Mouse (Mus musculus) myocyte (in vitro differentiated cells): Measurements from ENCODE around the gene Natd1. TPM values are rescaled to one million over a fixed set of nuclear protein-coding genes. Genes with fewer than 3 reads are reported as not detected.

Source experiments
- H3K27me3 ChIP-seq: one replicate; pipeline ENCODE4 v1.6.1; 2011; ENCODE audit not compliant: control insufficient read depth, insufficient read depth, insufficient read length
- H3K36me3 ChIP-seq: one replicate; pipeline ENCODE4 v1.6.1; 2011; ENCODE audit not compliant: control insufficient read depth, insufficient read depth
- H3K4me2 ChIP-seq: one replicate; pipeline ENCODE4 v1.6.1; 2011; ENCODE audit warnings: low read depth, control low read depth
- H3K4me3 ChIP-seq: one replicate; pipeline ENCODE4 v1.5.1; 2011; ENCODE audit warnings: mild to moderate bottlenecking, control low read depth, moderate library complexity
- H3K79me2 ChIP-seq: one replicate; pipeline ENCODE4 v1.6.1; 2011; ENCODE audit not compliant: control insufficient read depth, insufficient read depth
- H3ac ChIP-seq: one replicate; pipeline ENCODE4 v1.6.1; 2011; ENCODE audit not compliant: control insufficient read depth, insufficient read length
- CEBPB ChIP-seq: IDR thresholded peaks from 2 replicates; pipeline ENCODE4 v1.6.1; 2011; ENCODE audit warnings: mild to moderate bottlenecking, moderate library complexity; ENCODE audit not compliant: poor library complexity, insufficient read depth, severe bottlenecking
- E2F4 ChIP-seq: IDR thresholded peaks from one replicate; pipeline ENCODE4 v1.6.1; 2011; ENCODE audit warnings: mild to moderate bottlenecking, control low read depth, moderate library complexity; ENCODE audit not compliant: insufficient read depth
- MAX ChIP-seq: IDR thresholded peaks from one replicate; pipeline ENCODE4 v1.6.1; 2011; ENCODE audit warnings: low read depth, mild to moderate bottlenecking, control low read depth
- MYOD1 ChIP-seq, 3 experiments: IDR thresholded peaks; one replicate each; pipeline ENCODE4 v1.6.1; 2011; ENCODE audit warnings: control low read depth in 2 of 3, low read depth in 2 of 3, mild to moderate bottlenecking in 2 of 3, moderate library complexity in 1 of 3; ENCODE audit not compliant: insufficient read length in 2 of 3, control insufficient read depth in 1 of 3
- MYOG ChIP-seq, 3 experiments: IDR thresholded peaks; one replicate each; pipeline ENCODE4 v1.6.1; 2011; ENCODE audit warnings: control low read depth in 2 of 3, low read depth in 2 of 3, mild to moderate bottlenecking in 2 of 3; ENCODE audit not compliant: insufficient read length in 2 of 3, control insufficient read depth in 1 of 3, insufficient read depth in 1 of 3
- POLR2A ChIP-seq: IDR thresholded peaks from one replicate; pipeline ENCODE4 v1.6.1; 2011; ENCODE audit warnings: low read depth, mild to moderate bottlenecking, control low read depth, moderate library complexity; ENCODE audit not compliant: insufficient read length
- POLR2AphosphoS2 ChIP-seq: IDR thresholded peaks from one replicate; pipeline ENCODE4 v1.6.1; 2011; ENCODE audit warnings: low read depth, control low read depth; ENCODE audit not compliant: insufficient read length
- REST ChIP-seq: IDR thresholded peaks from one replicate; pipeline ENCODE4 v1.6.1; 2011; ENCODE audit warnings: mild to moderate bottlenecking, control low read depth, moderate library complexity; ENCODE audit not compliant: insufficient read depth, insufficient read length
- SRF ChIP-seq: IDR thresholded peaks from one replicate; pipeline ENCODE4 v1.6.1; 2011; ENCODE audit warnings: low read depth; ENCODE audit not compliant: control insufficient read depth, insufficient read length
- TCF12 ChIP-seq: IDR thresholded peaks from one replicate; pipeline ENCODE4 v1.6.1; 2011; ENCODE audit warnings: mild to moderate bottlenecking, control low read depth; ENCODE audit not compliant: poor library complexity, insufficient read depth, severe bottlenecking
- TCF3 ChIP-seq: IDR thresholded peaks from one replicate; pipeline ENCODE4 v1.6.1; 2011; ENCODE audit warnings: low read depth, control low read depth; ENCODE audit not compliant: insufficient read length
- USF1 ChIP-seq: IDR thresholded peaks from one replicate; pipeline ENCODE4 v1.6.1; 2011; ENCODE audit warnings: low read depth, mild to moderate bottlenecking, control low read depth, moderate library complexity
- polyA plus RNA-seq: library from polyadenylated mRNA; unstranded; fragments of >200 nt; fragmentation: generic; extraction: Trizol; gene quantifications from one replicate; pipeline ENCODE4 v1.2.1, GENCODE M21; 2012; ENCODE audit warnings: missing spikeins

Gene Natd1
- polyA plus RNA-seq, 1 experiment = 20.0 TPM

GRCm38 (mm10) chr11:60906449-60906848, 8.1 kb downstream of the Natd1 start:
- no peak overlapping the region for H3K4me3 ChIP-seq
- peaks cover under 1% of the 10 kb centered on the region for H3K79me2 ChIP-seq
- TF ChIP-seq POLR2A (no peak), USF1 (no peak), POLR2AphosphoS2 (no peak), MYOD1 (IDR thresholded peaks at IDR 0.05; ENCODE audit: control insufficient read depth in 1 of 3, insufficient read length in 2 of 3, low read depth in 2 of 3) (no peak), TCF3 (no peak), E2F4 (no peak), MYOG (IDR thresholded peaks at IDR 0.05; ENCODE audit: control insufficient read depth in 1 of 3, insufficient read depth in 1 of 3, insufficient read length in 2 of 3, low read depth in 2 of 3) (no peak), REST (no peak), CEBPB (no peak), TCF12 (no peak), SRF (no peak), MAX (no peak)
- no peak overlapping the region for H3K4me2 ChIP-seq
- H3K36me3 ChIP-seq = peaks cover 12% of the 10 kb centered on the region
- H3K27me3 ChIP-seq = no peaks in the 10 kb centered on the region
- H3ac ChIP-seq = no peak overlapping the region

GRCm38 (mm10) chr11:60905407-60906120, 9.0 kb downstream of the Natd1 start:
- H3K4me2 ChIP-seq = no peak overlapping the region
- no peak overlapping the region for H3K4me3 ChIP-seq
- no peaks in the 10 kb centered on the region for H3K27me3 ChIP-seq
- H3ac ChIP-seq = no peak overlapping the region
- no peak for TF ChIP-seq E2F4
- H3K79me2 ChIP-seq = no peaks in the 10 kb centered on the region
- peaks cover 12% of the 10 kb centered on the region for H3K36me3 ChIP-seq

GRCm38 (mm10) chr11:60903661-60904061, 10.9 kb downstream of the Natd1 start:
- H3ac ChIP-seq = no peak overlapping the region
- no peaks in the 10 kb centered on the region for H3K79me2 ChIP-seq
- peaks cover 12% of the 10 kb centered on the region for H3K36me3 ChIP-seq
- H3K27me3 ChIP-seq = no peaks in the 10 kb centered on the region
- TF ChIP-seq MAX (no peak), E2F4 (no peak), REST (no peak), POLR2AphosphoS2 (no peak), TCF3 (no peak), TCF12 (no peak), USF1 (no peak), MYOD1 (IDR thresholded peaks at IDR 0.05; ENCODE audit: control insufficient read depth in 1 of 3, insufficient read length in 2 of 3, low read depth in 2 of 3) (no peak), SRF (no peak), MYOG (IDR thresholded peaks at IDR 0.05; ENCODE audit: control insufficient read depth in 1 of 3, insufficient read depth in 1 of 3, insufficient read length in 2 of 3, low read depth in 2 of 3) (no peak), CEBPB (no peak), POLR2A (no peak)
- H3K4me3 ChIP-seq = no peak overlapping the region
- no peak overlapping the region for H3K4me2 ChIP-seq

GRCm38 (mm10) chr11:60902486-60902885, 12.1 kb downstream of the Natd1 start:
- Histone ChIP-seq H3K27me3 (no peaks in the 10 kb centered on the region), H3K4me2 (no peak overlapping the region)
- TF ChIP-seq CEBPB = no peak
- no peak for TF ChIP-seq SRF
- no peak for TF ChIP-seq REST
- no peak for TF ChIP-seq TCF12
- no peak for TF ChIP-seq USF1
- no peak for TF ChIP-seq E2F4
- TF ChIP-seq MYOD1 (IDR thresholded peaks at IDR 0.05; ENCODE audit: control insufficient read depth in 1 of 3, insufficient read length in 2 of 3, low read depth in 2 of 3) = no peak
- TF ChIP-seq TCF3 = no peak
- TF ChIP-seq POLR2AphosphoS2 = no peak
- TF ChIP-seq MAX = no peak
- no peak for TF ChIP-seq POLR2A
- no peak for TF ChIP-seq MYOG (IDR thresholded peaks at IDR 0.05; ENCODE audit: control insufficient read depth in 1 of 3, insufficient read depth in 1 of 3, insufficient read length in 2 of 3, low read depth in 2 of 3)

GRCm38 (mm10) chr11:60902001-60902400, 12.5 kb downstream of the Natd1 start:
- Histone ChIP-seq H3K79me2 (no peaks in the 10 kb centered on the region), H3K4me3 (no peak overlapping the region), H3K4me2 (no peak overlapping the region), H3K27me3 (no peaks in the 10 kb centered on the region), H3K36me3 (peaks cover 12% of the 10 kb centered on the region), H3ac (no peak overlapping the region)
- TF ChIP-seq USF1 (no peak), MAX (no peak), MYOD1 (IDR thresholded peaks at IDR 0.05; ENCODE audit: control insufficient read depth in 1 of 3, insufficient read length in 2 of 3, low read depth in 2 of 3) (no peak), MYOG (IDR thresholded peaks at IDR 0.05; ENCODE audit: control insufficient read depth in 1 of 3, insufficient read depth in 1 of 3, insufficient read length in 2 of 3, low read depth in 2 of 3) (no peak), SRF (no peak), TCF3 (no peak), POLR2AphosphoS2 (no peak), REST (no peak), CEBPB (no peak), POLR2A (no peak), TCF12 (no peak)

More at GRCm38 (mm10) chr11:60902486-60902885, 12.1 kb downstream of the Natd1 start:
- no peaks in the 10 kb centered on the region for H3K79me2 ChIP-seq
- no peak overlapping the region for H3K4me3 ChIP-seq
- H3K36me3 ChIP-seq = peaks cover 12% of the 10 kb centered on the region
- H3ac ChIP-seq = no peak overlapping the region
